Mouse (Mus musculus): ENCODE data around the gene Krtap5-4. TPM values are rescaled to one million over a fixed set of nuclear protein-coding genes. Genes with fewer than 3 reads are reported as not detected.

The Krtap5-4 gene
- polyA plus RNA-seq (2012; rRNA removed; ENCODE audit: low replicate concordance), result not detected in 2 replicates

GRCm38 (mm10) chr7:142303249-142303648 lies at the start of gene Krtap5-4:
Gene Krtap5-4 (plus strand): TSS chr7:142303549.

GRCm38 (mm10) chr7:142258254-142258653 lies 45.1 kb upstream of the Krtap5-4 start, which contains the start of gene Gm2431:
Gene Gm2431 (minus strand): TSS chr7:142258354.

GRCm38 (mm10) chr7:142274263-142274662 lies 29.1 kb upstream of the Krtap5-4 start, which contains the start of gene Gm4559:
Gene Gm4559 (minus strand): TSS chr7:142274363.

GRCm38 (mm10) chr7:142297018-142297417 lies 6.3 kb upstream of the Krtap5-4 start, which contains the start of gene Krtap5-1:
Gene Krtap5-1 (minus strand): TSS chr7:142297118.

Other genes with a start within 250 kb of the Krtap5-4 start
- 58.9 and 65.2 TPM in 2 replicates for gene Mob2, start 242.5 kb upstream of the Krtap5-4 start, polyA plus RNA-seq (2012; rRNA removed; ENCODE audit: low replicate concordance)
- gene Dusp8, start 207.7 kb upstream of the Krtap5-4 start, polyA plus RNA-seq (2012; rRNA removed; ENCODE audit: low replicate concordance), result 7.4 and 12.9 TPM in 2 replicates
- gene Gm45618, start 182.8 kb upstream of the Krtap5-4 start, polyA plus RNA-seq (2012; rRNA removed; ENCODE audit: low replicate concordance), result not detected in 2 replicates
- gene Gm39115, start 167.5 kb upstream of the Krtap5-4 start, polyA plus RNA-seq (2012; rRNA removed; ENCODE audit: low replicate concordance), result not detected in 2 replicates
- gene Gm45337, start 158.9 kb upstream of the Krtap5-4 start, polyA plus RNA-seq (2012; rRNA removed; ENCODE audit: low replicate concordance), result not detected in 2 replicates
- not detected in 2 replicates for gene Gm29735, start 146.4 kb upstream of the Krtap5-4 start, polyA plus RNA-seq (2012; rRNA removed; ENCODE audit: low replicate concordance)
- gene Gm4553, start 137.8 kb upstream of the Krtap5-4 start, polyA plus RNA-seq (2012; rRNA removed; ENCODE audit: low replicate concordance), result not detected in 2 replicates
- gene Krtap5-2, start 127.5 kb upstream of the Krtap5-4 start, polyA plus RNA-seq (2012; rRNA removed; ENCODE audit: low replicate concordance), result not detected in 2 replicates
- not detected in 2 replicates for gene Gm10153, start 113.2 kb upstream of the Krtap5-4 start, polyA plus RNA-seq (2012; rRNA removed; ENCODE audit: low replicate concordance)
- not detected in 2 replicates for gene Krtap5-3, start 102.2 kb upstream of the Krtap5-4 start, polyA plus RNA-seq (2012; rRNA removed; ENCODE audit: low replicate concordance)
- gene Gm7579, start 91.7 kb upstream of the Krtap5-4 start, polyA plus RNA-seq (2012; rRNA removed; ENCODE audit: low replicate concordance), result not detected in 2 replicates
- gene Krtap5-5, start 73.6 kb upstream of the Krtap5-4 start, polyA plus RNA-seq (2012; rRNA removed; ENCODE audit: low replicate concordance), result not detected in 2 replicates
- not detected in 2 replicates for gene Gm40460, start 62.5 kb upstream of the Krtap5-4 start, polyA plus RNA-seq (2012; rRNA removed; ENCODE audit: low replicate concordance)
- not detected in 2 replicates for gene Gm2431, start 45.2 kb upstream of the Krtap5-4 start, polyA plus RNA-seq (2012; rRNA removed; ENCODE audit: low replicate concordance)
- gene Gm4559, start 29.2 kb upstream of the Krtap5-4 start, polyA plus RNA-seq (2012; rRNA removed; ENCODE audit: low replicate concordance), result not detected in 2 replicates
- gene Krtap5-1, start 6.4 kb upstream of the Krtap5-4 start, polyA plus RNA-seq (2012; rRNA removed; ENCODE audit: low replicate concordance), result not detected in 2 replicates
- 3.4 and 6.1 TPM in 2 replicates for gene Ifitm10, start 70.2 kb downstream of the Krtap5-4 start, polyA plus RNA-seq (2012; rRNA removed; ENCODE audit: low replicate concordance)
- gene Gm49369, start 79.1 kb downstream of the Krtap5-4 start, polyA plus RNA-seq (2012; rRNA removed; ENCODE audit: low replicate concordance), result 1.5 and 1.8 TPM in 2 replicates
- gene Ctsd, start 84.5 kb downstream of the Krtap5-4 start, polyA plus RNA-seq (2012; rRNA removed; ENCODE audit: low replicate concordance), result 2,649 and 4,302 TPM in 2 replicates
- 11.9 TPM in 1 of 2 replicates, not detected in the other for gene Syt8, start 131.3 kb downstream of the Krtap5-4 start, polyA plus RNA-seq (2012; rRNA removed; ENCODE audit: low replicate concordance)
- gene Tnni2, start 138.3 kb downstream of the Krtap5-4 start, polyA plus RNA-seq (2012; rRNA removed; ENCODE audit: low replicate concordance), result 0.60 and 31.9 TPM in 2 replicates
- gene Lsp1, start 157.3 kb downstream of the Krtap5-4 start, polyA plus RNA-seq (2012; rRNA removed; ENCODE audit: low replicate concordance), result 237 and 1,012 TPM in 2 replicates
- gene Tnnt3, start 195.3 kb downstream of the Krtap5-4 start, polyA plus RNA-seq (2012; rRNA removed; ENCODE audit: low replicate concordance), result 0.37 and 6.9 TPM in 2 replicates
- 15.2 and 29.9 TPM in 2 replicates for gene Mrpl23, start 229.1 kb downstream of the Krtap5-4 start, polyA plus RNA-seq (2012; rRNA removed; ENCODE audit: low replicate concordance)